Mouse (Mus musculus): ENCODE data around the gene Cep57l1. TPM values are rescaled to one million over a fixed set of nuclear protein-coding genes. Genes with fewer than 3 reads are reported as not detected.

The Cep57l1 gene
- total and polyA plus RNA-seq, 2 experiments from 2014 or later, result 8.1 to 9.0 TPM

GRCm38 (mm10) chr10:41676661-41677061, 133.0 kb downstream of the Cep57l1 start:
- H3K4me2 ChIP-seq (ENCODE audit: low read depth, low read length, poor library complexity, severe bottlenecking), result no peak overlapping the region
- no peak overlapping the region for H3K27ac ChIP-seq (ENCODE audit: low read depth, low read length)
- no peak for DNase-seq (ENCODE audit: low spot score)
- ATAC-seq (ENCODE audit: low FRiP score), result no peak
- 69% methylated on average over 6 of the region's 6 CpGs for WGBS
- H3K9ac ChIP-seq (replicated peaks; ENCODE audit: low read length, poor library complexity, severe bottlenecking), result no peak overlapping the region
- H3K4me3 ChIP-seq (ENCODE audit: low read depth, low read length), result no peak overlapping the region
- H3K9me3 ChIP-seq (ENCODE audit: low read length), result no peaks in the 10 kb centered on the region
- H3K4me1 ChIP-seq (ENCODE audit: insufficient read depth, low read length), result no peaks in the 10 kb centered on the region; the same call in 1 of the 2 replicates
- H3K27me3 ChIP-seq (ENCODE audit: insufficient read depth, low read length), result no peaks in the 10 kb centered on the region
- no peak for TF ChIP-seq CTCF (IDR thresholded peaks at IDR 0.05)
- H3K36me3 ChIP-seq (ENCODE audit: insufficient read depth, low read length), result no peaks in the 10 kb centered on the region

GRCm38 (mm10) chr10:41675842-41676571, 133.7 kb downstream of the Cep57l1 start:
- 86% methylated on average over 6 of the region's 6 CpGs for WGBS
- Histone ChIP-seq H3K4me3 (ENCODE audit: low read depth, low read length) (no peak overlapping the region), H3K36me3 (ENCODE audit: insufficient read depth, low read length) (no peaks in the 10 kb centered on the region), H3K9me3 (ENCODE audit: low read length) (no peaks in the 10 kb centered on the region), H3K27ac (ENCODE audit: low read depth, low read length) (no peak overlapping the region), H3K4me2 (ENCODE audit: low read depth, low read length, poor library complexity, severe bottlenecking) (no peak overlapping the region), H3K9ac (replicated peaks; ENCODE audit: low read length, poor library complexity, severe bottlenecking) (no peak overlapping the region), H3K27me3 (ENCODE audit: insufficient read depth, low read length) (no peaks in the 10 kb centered on the region), H3K4me1 (ENCODE audit: insufficient read depth, low read length) (no peaks in the 10 kb centered on the region; the same call in 1 of the 2 replicates)
- ATAC-seq (ENCODE audit: low FRiP score) (no peak), DNase-seq (ENCODE audit: low spot score) (no peak)
- TF ChIP-seq CTCF (IDR thresholded peaks at IDR 0.05), result no peak

- no peaks in the 10 kb centered on the region for H3K9me3 ChIP-seq (ENCODE audit: low read length)
- 83% methylated on average over 6 of the region's 6 CpGs for WGBS
- ATAC-seq (ENCODE audit: low FRiP score) (no peak), DNase-seq (ENCODE audit: low spot score) (no peak)
- H3K4me1 ChIP-seq (ENCODE audit: insufficient read depth, low read length), result no peaks in the 10 kb centered on the region; the same call in 1 of the 2 replicates
- H3K36me3 ChIP-seq (ENCODE audit: insufficient read depth, low read length), result no peaks in the 10 kb centered on the region
- no peaks in the 10 kb centered on the region for H3K27me3 ChIP-seq (ENCODE audit: insufficient read depth, low read length)
- H3K9ac ChIP-seq (replicated peaks; ENCODE audit: low read length, poor library complexity, severe bottlenecking), result no peak overlapping the region
- H3K4me3 ChIP-seq (ENCODE audit: low read depth, low read length), result no peak overlapping the region
- no peak for TF ChIP-seq CTCF (IDR thresholded peaks at IDR 0.05)
- H3K27ac ChIP-seq (ENCODE audit: low read depth, low read length), result no peak overlapping the region
- H3K4me2 ChIP-seq (ENCODE audit: low read depth, low read length, poor library complexity, severe bottlenecking), result no peak overlapping the region
Measured at GRCm38 (mm10) chr10:41675243-41675642, 134.4 kb downstream of the Cep57l1 start.

- Histone ChIP-seq H3K9me3 (ENCODE audit: low read length) (no peaks in the 10 kb centered on the region), H3K9ac (replicated peaks; ENCODE audit: low read length, poor library complexity, severe bottlenecking) (no peak overlapping the region), H3K4me1 (ENCODE audit: insufficient read depth, low read length) (no peaks in the 10 kb centered on the region; the same call in 1 of the 2 replicates), H3K27ac (ENCODE audit: low read depth, low read length) (no peak overlapping the region), H3K4me2 (ENCODE audit: low read depth, low read length, poor library complexity, severe bottlenecking) (no peak overlapping the region), H3K27me3 (ENCODE audit: insufficient read depth, low read length) (no peaks in the 10 kb centered on the region), H3K36me3 (ENCODE audit: insufficient read depth, low read length) (no peaks in the 10 kb centered on the region), H3K4me3 (ENCODE audit: low read depth, low read length) (no peak overlapping the region)
- ATAC-seq (ENCODE audit: low FRiP score), result no peak
- no peak for TF ChIP-seq CTCF (IDR thresholded peaks at IDR 0.05)
- 80% methylated on average over 3 of the region's 3 CpGs for WGBS
- no peak for DNase-seq (ENCODE audit: low spot score)
Measured at GRCm38 (mm10) chr10:41674362-41674761, 135.3 kb downstream of the Cep57l1 start.

- no peaks in the 10 kb centered on the region for H3K9me3 ChIP-seq (ENCODE audit: low read length)
- no peaks in the 10 kb centered on the region for H3K36me3 ChIP-seq (ENCODE audit: insufficient read depth, low read length)
- H3K27ac ChIP-seq (ENCODE audit: low read depth, low read length), result no peak overlapping the region
- H3K4me3 ChIP-seq (ENCODE audit: low read depth, low read length), result no peak overlapping the region
- H3K4me2 ChIP-seq (ENCODE audit: low read depth, low read length, poor library complexity, severe bottlenecking), result no peak overlapping the region
- no peaks in the 10 kb centered on the region for H3K4me1 ChIP-seq (ENCODE audit: insufficient read depth, low read length)
- no peaks in the 10 kb centered on the region for H3K27me3 ChIP-seq (ENCODE audit: insufficient read depth, low read length)
- no peak overlapping the region for H3K9ac ChIP-seq (replicated peaks; ENCODE audit: low read length, poor library complexity, severe bottlenecking)
- no peak for DNase-seq (ENCODE audit: low spot score)
- no peak for TF ChIP-seq CTCF (IDR thresholded peaks at IDR 0.05)
- no peak for ATAC-seq (ENCODE audit: low FRiP score)
- WGBS, result 88% methylated on average over 5 of the region's 5 CpGs
Measured at GRCm38 (mm10) chr10:41670196-41670595, 139.5 kb downstream of the Cep57l1 start.

Small RNAs within 50 kb of the gene (microRNA-seq; reads per million reads assigned to microRNA genes)
- not detected for gene Mir3473b (ENCODE audit: borderline number of aligned reads)

Other genes starting within 250 kb of the Cep57l1 start
- 1.7 and 2.4 TPM in 2 replicates for gene Ccdc162, start 93.2 kb downstream of the Cep57l1 start, total RNA-seq (2014; rRNA removed)
- 0.63 and 0.64 TPM in 2 replicates for gene Ccdc162, start 93.2 kb downstream of the Cep57l1 start, polyA plus RNA-seq (2015; fragmentation: Nextera tagmentation; extraction: Ambion mirVana)
- 38.4 and 42.5 TPM in 2 replicates for gene Sesn1, start 64 bp upstream of the Cep57l1 start, total RNA-seq (2014; rRNA removed)
- gene Sesn1, start 64 bp upstream of the Cep57l1 start, polyA plus RNA-seq (2015; fragmentation: Nextera tagmentation; extraction: Ambion mirVana), result 30.6 and 31.3 TPM in 2 replicates
- 6.3 and 8.7 TPM in 2 replicates for gene Armc2, start 208.6 kb upstream of the Cep57l1 start, total RNA-seq (2014; rRNA removed)
- gene Armc2, start 208.6 kb upstream of the Cep57l1 start, polyA plus RNA-seq (2015; fragmentation: Nextera tagmentation; extraction: Ambion mirVana), result 11.4 and 13.6 TPM in 2 replicates

Measured in midbrain, postnatal 0 days (tissue).